Mouse (Mus musculus): ENCODE results near the gene Smad6. TPM values are rescaled to one million over a fixed set of nuclear protein-coding genes. Genes with fewer than 3 reads are reported as not detected.

Gene Smad6
- total RNA-seq, 2 experiments from 2014 or later, result 1.7 to 3.6 TPM

DNA sequence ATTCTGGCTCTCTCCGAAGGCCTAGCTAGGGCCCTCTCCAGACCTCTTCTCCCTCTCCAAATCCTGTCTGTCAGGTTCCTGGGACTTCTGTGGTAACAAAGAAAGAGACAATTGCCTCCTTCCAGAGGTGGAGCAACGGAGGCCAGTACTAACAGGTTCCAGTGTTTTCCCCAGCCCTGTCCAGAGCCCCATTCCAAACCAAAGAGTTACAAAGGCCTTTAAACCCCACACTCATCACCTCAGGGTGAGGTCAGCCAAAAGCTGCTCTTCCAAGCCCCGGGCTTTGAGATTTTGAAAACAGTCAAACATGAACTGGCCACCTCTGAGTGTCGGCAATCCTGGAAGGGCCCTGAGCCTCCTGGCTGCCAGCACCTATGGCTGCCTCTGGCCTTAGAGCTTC is 29.1 kb downstream of the Smad6 start:
- intact Hi-C loops (cut with DNase I), result no loop called here
- DNase-seq (ENCODE audit: low spot score in 2 of 2), result no peak

DNA sequence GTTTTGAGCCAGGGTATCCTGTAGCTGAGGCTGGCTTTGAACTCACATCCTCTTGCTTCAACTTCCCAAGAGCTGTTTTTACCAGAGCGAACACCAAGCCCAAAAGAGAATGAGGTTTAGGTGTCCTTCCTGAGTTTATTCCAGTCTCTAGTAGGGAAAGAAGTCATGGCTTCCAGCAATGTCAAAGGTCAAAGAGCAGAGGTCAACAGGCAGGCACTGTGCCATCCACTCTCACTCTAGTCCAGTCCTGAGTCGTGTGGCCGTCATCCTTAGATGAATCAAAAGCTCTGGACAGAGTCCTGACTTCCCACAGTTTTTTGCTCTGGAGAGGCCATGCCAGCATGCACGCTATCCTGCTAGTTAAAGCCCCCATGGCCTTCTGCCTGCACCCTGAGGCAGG is 30.7 kb downstream of the Smad6 start:
- DNase-seq (ENCODE audit: low spot score in 2 of 2), result no peak
- intact Hi-C loops (cut with DNase I), result no loop called here

DNA sequence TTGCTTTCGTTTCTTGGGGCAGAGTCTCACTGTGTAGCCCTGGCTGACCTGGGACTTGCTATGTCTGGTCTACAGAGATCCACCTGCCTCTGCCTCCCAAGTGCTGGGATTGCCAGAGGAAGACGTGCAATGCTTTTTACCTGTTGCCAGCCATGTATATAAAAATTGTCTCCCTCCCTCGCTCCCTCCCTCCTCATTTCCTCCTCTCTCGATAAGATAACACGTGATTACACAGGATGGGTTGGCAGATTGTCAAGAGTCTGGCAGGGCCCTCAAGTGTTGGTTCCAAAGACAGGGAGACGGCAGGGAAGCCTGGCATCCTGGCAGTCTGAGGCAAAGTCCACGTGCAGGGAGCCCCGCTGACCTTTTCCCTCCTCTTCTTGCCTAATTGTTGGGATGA is 32.2 kb downstream of the Smad6 start:
- no peak for DNase-seq (ENCODE audit: low spot score in 2 of 2)
- intact Hi-C loops (cut with DNase I), result no loop called here

DNA sequence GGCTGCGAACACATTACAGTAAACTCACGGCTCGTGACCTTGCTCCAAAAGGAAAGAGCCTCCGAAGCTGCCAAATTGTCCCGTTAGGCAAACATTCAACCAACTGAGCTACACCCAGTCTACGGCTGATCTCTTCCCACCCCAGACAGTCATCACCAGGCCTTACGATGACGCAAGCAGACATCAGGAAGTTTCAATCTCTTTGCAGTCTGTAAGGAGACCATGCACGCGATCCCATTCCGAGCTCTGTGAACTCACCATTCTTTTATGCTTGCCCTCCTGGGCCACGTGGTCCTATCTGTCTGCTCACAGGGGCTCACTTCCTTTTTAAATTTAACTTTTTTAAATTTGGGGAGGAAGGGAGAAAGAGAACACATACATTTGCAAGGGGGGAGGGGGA is 32.6 kb downstream of the Smad6 start:
- DNase-seq (ENCODE audit: low spot score in 2 of 2), result no peak
- intact Hi-C loops (cut with DNase I), result no loop called here

DNA sequence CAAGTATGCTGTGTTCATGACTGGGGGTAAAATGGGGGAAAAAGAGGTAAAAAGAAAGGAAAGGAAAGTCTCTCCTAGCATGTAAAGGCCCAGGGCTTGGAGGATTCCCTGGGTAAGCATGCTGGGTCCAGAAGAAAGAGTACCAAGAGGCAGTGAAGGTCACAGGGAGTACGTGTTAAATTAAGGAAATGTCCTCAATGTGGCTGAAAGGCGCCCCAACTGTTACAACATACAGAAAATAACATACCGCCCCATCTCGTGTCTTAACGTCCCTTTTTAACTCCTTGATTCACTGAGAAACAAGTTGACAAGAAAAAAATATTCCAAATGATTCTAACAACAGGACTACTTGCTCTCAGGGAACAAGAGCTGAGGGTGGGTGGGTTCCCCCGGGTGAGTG is 36.7 kb downstream of the Smad6 start:
- intact Hi-C loops (cut with DNase I), result no loop called here
- DNase-seq (ENCODE audit: low spot score in 2 of 2), result no peak

DNA sequence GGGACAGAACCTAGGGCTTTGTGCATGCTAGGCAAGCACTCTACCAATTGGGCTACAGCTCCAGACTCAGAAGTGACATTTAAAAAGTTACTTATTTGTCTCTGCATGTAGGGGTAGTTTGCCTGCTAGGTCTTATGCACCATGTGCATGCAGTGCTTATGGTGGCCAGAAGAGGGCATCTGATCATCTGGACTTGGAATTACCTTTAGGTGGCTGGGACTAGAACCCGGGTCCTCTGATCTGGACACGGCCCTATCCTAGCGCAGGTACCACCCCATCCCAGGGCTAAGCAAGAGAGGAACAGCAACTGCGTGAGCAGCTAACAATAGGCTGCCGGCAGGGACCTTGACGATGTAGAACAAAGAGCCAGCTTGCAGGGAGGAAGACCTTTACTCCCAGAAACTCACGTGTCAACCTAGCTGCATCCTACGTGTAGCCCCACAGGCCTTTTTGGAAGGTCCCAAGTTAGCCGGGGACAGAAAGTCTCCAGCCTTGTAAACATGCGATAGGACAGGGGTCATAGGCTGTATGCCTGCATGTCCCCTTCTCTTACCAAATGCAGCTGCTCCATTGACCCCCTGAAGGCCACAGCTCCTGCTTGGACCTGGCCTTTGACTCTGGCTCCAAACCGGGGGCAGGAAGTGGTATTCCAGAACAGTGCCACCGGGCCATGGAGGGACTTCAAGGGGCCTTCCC is 38.8 kb downstream of the Smad6 start:
- no peak for DNase-seq (ENCODE audit: low spot score in 2 of 2)
- intact Hi-C loops (cut with DNase I), result no loop called here

DNA sequence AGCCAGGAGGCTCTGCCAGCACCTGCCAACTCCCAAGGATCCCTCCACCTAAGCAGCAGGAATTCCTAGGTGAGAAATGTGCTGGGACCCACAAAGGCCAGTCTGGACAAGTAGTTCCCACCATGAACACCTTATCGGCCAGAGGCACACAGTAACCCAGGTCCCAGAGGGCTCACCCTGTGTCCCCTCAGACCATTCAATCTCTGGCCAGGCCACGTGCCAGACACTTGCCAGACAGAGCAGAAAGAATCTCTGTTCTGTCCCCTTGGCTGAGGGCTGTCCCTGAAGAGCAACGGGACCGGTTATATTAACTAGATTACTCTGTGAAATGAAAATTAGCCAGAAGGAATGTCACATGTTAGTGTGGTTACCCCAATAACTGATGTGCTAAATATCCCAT is 39.9 kb downstream of the Smad6 start:
- DNase-seq (ENCODE audit: low spot score in 2 of 2), result no peak
- intact Hi-C loops (cut with DNase I), result no loop called here

DNA sequence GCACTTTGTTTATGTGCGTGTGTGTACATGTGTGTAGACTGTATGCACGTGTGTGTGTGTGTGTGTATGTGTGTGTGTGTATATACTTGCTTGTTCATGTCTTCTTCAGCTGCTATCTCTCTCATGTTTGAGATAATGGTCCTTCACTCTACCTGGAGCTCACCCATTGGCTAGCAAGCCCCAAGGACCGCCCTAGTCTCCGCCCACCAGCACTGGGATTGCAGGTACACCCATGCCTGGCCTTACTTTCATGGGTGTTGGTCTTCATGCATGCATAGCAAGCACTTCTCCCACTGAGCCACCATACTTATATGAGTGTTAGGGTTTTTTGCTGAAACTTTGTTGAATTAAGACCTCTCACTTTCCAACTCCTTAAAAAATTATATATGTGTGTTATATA is 40.5 kb downstream of the Smad6 start:
- intact Hi-C loops (cut with DNase I), result no loop called here
- no peak for DNase-seq (ENCODE audit: low spot score in 2 of 2)

DNA sequence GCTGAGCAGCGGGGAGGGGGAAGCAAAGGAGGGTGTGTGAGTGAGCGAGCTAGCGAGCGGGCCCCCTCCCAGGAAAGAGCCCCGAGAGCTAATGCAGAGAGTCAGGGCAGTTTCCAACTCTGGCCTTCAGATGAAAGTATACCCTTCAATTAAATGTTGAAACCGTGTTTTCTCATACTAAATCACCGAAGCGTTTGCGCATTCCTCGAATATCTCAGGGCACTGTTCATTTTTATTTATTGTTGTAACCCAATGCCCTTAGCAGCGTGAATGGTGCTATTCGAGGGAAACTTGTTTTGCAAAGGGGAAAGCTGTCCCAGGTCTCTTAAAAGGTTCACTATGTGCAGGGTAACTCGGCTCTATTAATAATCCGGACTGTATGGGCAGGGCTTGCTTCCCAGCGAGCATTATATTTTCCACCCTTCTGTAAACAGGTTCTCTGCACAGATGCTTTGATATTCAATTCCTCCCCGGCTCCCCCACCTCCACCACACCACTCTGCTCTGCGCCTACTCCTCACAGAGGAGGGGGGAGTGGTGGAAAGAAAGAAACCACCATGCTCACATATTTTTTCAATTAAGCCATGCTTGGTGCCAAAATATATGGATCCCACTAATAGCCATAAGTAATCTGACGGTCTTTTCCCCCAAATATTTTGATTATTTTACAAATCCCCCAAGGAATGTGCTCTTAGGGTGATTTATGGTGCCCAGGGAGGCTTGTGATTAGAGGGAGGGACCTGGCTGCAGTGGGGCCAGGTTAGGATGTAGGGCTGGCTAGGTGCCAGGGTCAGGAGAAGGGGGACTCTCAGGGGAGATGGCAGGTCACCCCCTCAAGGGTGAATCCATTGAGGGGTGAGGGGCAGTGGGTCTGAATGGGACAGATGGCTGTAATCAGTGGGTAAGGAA is 41.4 kb downstream of the Smad6 start:
- no peak for DNase-seq (ENCODE audit: low spot score in 2 of 2)
- intact Hi-C loops (cut with DNase I), result no loop called here

DNA sequence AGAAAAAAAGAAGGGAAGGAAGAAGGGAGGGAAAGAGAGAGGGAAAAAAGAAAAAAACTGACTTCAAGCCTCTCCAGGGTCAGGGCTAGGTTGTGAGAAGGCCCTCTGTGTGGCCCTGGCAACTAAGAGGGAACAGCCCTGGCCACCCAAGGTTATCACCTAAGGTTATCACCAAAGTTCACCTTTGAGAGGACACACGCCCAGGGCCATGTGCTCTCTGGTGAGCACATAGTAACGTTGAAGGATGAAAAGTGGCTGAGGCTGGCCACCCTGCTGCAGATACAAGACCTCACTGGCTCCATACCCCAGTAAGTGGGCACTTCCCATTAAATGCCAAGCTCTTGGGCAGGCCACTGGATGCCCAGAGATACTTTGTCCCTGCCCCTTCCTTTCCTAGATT is 42.6 kb downstream of the Smad6 start:
- no peak for DNase-seq (ENCODE audit: low spot score in 2 of 2)
- intact Hi-C loops (cut with DNase I), result no loop called here

DNA sequence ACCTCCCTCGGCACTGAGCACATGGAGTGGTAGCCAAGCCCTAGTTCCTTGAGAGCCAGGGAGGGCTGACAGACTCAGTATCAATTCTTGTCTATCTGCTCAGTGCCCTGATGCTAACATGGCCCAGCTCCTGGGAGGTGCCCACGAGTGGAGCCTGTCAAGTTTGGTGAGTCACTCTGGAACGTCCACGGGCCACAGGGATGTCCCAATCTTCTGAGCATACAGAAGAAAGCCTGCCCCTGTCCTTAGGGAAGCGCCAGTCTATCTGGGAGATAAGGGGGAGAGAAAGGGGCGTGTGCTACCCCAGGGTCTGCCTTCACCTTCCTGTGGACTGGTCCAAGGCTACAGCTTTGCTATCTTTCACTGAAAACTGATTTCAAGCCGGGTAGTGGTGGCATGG is 43.2 kb downstream of the Smad6 start:
- DNase-seq (ENCODE audit: low spot score in 2 of 2), result no peak
- intact Hi-C loops (cut with DNase I), result no loop called here

DNA sequence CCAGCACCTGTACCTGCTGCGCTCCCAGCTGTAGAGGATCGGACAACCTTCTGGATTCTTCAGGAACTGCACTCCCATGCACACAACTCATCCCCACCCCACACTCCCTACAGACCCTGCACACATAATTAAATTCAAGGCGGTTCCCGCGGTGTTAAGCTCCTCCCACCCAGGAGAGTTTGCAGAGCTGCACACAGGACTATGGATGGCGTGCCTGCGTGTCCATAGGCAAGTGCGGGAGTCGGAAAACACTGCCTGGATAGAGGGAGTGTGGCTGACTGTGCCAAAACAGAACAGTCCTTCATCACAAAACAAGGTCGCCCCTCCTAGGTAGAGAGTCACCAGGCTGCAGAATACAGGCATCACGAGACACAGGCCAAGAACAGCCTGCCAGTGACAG is 45.9 kb downstream of the Smad6 start:
- intact Hi-C loops (cut with DNase I), result no loop called here
- DNase-seq (ENCODE audit: low spot score in 2 of 2), result no peak

DNA sequence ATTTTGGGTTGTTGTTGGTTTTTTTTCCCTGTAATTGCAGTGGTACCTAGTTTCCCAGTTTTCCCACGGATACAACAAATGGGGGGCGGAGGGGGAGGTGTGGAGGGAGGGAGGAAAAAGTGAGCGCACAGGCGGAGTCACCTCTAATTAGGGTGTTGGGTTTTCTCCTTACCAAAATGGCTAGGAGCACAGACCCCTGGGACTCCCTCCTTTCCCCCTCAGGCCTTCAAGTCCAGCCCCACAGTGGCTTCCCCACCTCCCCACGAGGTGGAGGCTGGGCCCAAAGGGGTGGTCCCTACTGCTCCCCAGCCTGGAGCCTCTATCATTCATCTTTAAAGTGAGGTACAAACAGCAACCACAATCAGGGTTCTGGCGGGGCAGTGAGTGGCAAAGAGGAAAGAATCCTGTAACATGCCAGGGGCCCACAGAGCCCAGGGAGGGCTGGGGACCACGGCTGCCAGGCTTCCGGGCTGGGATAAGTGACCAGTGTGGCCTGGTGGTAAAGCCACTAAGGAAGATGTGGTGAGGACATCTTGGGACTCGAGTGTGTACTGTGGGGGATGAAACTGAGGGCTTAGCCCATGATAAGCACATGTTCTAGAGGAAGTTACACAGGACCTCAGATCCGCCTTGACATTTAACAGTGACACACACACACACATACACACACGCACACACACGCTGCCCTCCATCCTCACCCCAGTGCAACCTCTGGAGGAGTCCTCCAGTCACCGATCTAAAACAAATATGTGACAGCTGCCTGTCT is 47.4 kb downstream of the Smad6 start:
- DNase-seq (ENCODE audit: low spot score in 2 of 2), result no peak
- intact Hi-C loops (cut with DNase I), result no loop called here

DNA sequence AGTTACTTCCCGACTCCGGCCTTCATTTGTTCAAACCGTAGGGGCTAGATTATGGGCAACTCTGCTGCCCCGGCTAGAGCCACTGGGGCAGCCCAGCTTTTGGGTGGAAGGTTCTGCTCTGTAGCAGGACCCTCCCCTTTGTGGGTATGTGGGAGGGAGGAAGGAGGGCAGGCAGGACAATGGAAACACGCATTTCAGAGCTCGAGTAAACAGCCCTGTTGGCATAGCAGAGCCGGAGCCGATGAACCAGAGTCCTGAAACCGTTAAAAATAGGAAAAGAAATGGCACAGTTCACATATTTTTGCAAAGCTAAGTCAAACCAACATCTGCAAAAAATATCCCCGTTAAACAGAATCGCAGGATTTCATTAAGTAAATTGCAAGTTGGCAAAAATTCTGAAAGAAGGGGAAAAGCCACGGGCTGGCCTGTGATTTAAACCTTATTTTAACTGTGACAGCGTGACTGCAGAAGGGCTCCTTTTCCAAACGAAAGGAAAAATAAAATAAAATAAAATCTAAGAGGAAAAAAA is 48.1 kb downstream of the Smad6 start:
- no peak for DNase-seq (ENCODE audit: low spot score in 2 of 2)
- intact Hi-C loops (cut with DNase I), result no loop called here

DNA sequence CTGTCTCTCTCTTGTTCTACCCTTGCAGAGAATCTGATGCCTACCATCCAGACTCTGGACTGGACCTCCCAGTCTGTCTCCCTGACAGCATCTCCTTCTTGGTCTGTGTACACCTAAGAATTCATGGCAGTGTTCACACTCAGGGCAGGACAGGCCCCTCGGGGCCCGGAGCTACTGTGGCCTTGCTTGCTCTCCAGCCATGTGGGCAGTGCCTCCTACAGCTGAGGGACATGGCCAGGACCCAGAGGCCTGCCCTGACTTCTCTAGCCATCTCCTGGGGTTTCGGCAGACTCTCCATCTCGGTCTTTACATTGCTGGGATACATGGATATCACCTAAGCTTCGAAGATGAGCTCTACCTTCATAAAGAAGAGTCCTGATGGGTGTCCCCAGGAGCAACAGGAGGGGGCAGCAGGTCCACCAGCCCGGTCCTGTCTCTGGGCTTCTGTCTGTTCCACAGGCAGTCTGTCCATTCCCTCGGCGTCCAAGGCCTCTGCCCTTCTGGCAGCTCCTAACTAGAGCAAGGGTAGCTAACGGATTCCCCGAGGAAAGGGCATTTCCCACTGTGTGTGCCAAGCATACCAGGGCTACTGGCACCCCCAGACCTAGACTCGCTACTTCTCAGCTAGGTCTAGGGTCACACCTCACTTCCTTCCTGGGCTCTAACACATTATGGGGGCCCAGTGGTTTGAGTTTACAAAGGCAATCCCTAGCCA is 49.1 kb downstream of the Smad6 start:
- intact Hi-C loops (cut with DNase I), result no loop called here

DNA sequence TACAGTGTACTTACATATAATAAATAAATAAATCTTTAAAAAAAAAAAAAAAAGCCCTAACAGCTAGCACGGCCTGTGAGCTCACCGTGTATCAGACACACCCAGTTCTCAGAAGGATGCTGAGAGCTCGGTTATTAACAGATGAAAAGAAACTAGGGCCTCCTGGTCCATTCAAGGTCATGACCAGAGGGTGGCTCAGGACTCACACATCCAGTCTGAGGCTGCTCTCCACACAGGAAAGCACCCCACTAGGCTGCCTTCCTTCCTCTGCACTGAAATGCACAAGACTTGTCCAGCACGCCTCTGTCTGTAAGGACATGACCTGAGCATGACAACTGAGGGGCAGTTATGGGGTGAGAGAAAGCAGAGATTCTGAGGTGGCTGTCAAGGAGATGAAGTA is 50.3 kb downstream of the Smad6 start:
- intact Hi-C loops (cut with DNase I), result no loop called here
- no peak for DNase-seq (ENCODE audit: low spot score in 2 of 2)

More for the DNA sequence above, 49.1 kb downstream of the Smad6 start:
- no peak for DNase-seq (ENCODE audit: low spot score in 2 of 2)

DNA sequence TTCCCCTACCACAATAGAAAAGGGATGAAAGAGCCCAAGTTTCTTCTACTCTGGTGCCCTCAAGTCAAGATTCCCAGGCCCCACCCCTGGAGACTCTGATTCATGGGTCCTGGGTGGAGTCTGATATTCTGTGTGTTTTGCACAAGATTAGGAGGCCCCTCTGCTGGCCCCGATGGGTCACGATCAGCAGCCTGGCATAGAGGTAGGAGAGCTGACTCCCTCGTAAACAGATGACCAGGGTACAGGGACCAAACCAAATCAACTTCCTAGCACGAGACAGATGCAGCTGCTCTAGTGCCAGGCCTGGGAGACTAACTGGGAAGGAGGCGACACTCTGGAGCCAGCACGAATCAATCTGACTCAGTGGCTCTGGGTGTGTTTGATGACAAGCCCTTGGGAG is 51.0 kb downstream of the Smad6 start:
- intact Hi-C loops (cut with DNase I), result no loop called here
- no peak for DNase-seq (ENCODE audit: low spot score in 2 of 2)

DNA sequence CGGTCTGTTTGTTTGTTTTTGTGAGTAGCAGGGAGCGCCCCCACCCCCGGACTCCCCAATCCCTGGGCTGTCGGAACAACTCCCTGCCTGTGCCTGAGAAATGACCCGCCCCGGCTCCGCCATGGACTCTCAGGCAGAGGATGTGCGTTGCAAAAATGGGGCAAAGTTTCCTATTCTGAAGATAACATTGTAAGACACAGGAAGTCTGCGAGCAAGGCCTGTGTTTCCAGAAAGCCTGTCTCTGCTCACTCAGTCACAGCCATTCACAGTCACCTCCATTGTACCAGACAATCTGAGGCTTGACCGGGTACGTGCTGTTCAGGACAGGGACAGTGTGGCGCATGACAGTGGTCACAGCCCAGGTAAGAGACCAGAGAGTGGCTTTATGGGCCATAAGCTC is 51.5 kb downstream of the Smad6 start:
- intact Hi-C loops (cut with DNase I), result no loop called here
- no peak for DNase-seq (ENCODE audit: low spot score in 2 of 2)

DNA sequence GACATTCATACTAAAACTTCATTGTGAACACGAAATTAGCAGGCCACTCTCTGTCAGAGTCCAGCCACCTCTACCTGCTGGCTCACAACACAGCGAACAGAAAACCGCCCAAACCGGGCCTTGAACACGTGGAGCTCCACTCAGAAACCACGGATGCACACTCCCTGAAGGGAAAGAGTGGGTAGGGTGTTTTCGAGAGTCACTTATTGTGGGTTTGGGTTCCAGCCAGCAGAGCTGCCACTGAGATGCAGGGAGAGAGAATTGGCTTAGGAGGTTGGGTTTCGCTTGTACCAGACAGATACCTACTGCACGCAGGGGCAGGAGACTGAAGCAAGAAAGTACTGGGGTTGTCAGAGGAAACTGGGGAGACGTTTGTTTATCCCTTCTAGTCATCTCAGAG is 52.4 kb downstream of the Smad6 start:
- intact Hi-C loops (cut with DNase I), result no loop called here

DNA sequence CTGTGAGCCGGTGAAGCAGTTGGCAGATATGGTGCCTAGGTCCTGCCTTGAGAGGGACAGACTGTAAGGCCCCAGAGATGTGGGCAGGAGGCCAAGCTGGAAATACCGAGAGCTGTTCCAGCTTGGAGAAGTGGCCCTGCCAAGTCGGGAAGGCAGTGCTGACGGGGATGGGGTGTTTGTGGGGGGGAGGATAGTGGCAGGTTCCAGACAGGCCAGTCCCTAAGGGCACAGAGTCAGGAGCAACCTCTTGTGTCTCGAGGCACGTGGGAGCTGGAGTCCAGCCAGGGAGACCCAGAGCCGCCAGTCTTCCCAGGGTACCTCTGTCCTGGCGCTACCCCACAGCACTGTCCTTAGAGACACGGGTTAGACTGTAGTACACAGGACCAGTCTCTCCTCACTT is 53.3 kb downstream of the Smad6 start:
- intact Hi-C loops (cut with DNase I), result no loop called here
- DNase-seq (ENCODE audit: low spot score in 2 of 2), result peak in 1 of 2 experiments; percentile 25

More for the DNA sequence above, 52.4 kb downstream of the Smad6 start:
- no peak for DNase-seq (ENCODE audit: low spot score in 2 of 2)

All from left cerebral cortex, postnatal 36 days (tissue).